Mouse (Mus musculus) heart, adult 10 weeks (tissue): Measurements from ENCODE around the gene Lmx1b. TPM values are rescaled to one million over a fixed set of nuclear protein-coding genes. Genes with fewer than 3 reads are reported as not detected.

Experiments
- polyA plus RNA-seq: library from polyadenylated mRNA; stranded (reverse); fragments of 350-450 nt; fragmentation: Illumina TruSeq; extraction: RNeasy Lipid Tissue Mini Kit (QIAGEN cat#74804); gene quantifications from one replicate; pipeline ENCODE4 v1.2.3, GENCODE M21; 2014; ENCODE audit warnings: low read depth, low replicate concordance

Gene Lmx1b
- polyA plus RNA-seq, result 0.08 TPM

DNA sequence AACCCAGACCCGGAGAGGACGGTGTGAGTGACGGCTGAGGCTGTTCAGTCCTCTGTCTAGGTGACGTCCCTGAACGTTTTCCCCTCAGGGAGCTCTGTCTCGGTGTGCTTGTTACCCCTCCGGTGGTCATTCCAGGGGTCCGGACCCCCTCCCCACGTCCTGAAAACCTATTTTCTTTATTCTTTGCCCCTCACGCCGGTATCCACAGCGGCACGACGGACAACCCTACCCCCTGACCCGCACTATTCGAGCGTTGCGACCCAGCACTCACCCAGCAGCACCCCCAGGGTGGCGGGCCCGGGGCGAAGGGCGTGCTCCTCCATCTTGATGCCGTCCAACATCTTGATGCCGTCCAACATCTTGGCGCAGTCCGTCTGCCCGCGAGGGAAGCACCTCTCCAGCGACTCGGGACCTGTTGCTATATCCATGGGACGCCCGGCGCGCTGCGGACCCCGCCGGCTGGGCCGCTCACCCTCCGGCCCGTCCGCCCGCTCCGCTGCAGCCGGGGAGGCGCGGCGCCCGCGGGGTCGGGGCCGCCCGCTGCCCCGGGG, at the start of gene Lmx1b:
Gene Lmx1b (minus strand): TSS at position 341 of the 551 bp plus-strand sequence.

Other genes starting within 250 kb of the Lmx1b start
- 3.0 TPM for gene Zbtb34, start 209.2 kb downstream of the Lmx1b start, polyA plus RNA-seq
- 17.8 TPM for gene Zbtb43, start 172.0 kb downstream of the Lmx1b start, polyA plus RNA-seq
- gene Mvb12b, start 247.4 kb upstream of the Lmx1b start, polyA plus RNA-seq, result 15.1 TPM